Mouse (Mus musculus): ENCODE measurements at regions not wholly inside any gene's neighbourhood (a gene's known extent, or its start where the extent isn't known, plus 50 kb on each side); places are given as distances from the start of the nearest gene placed in this dataset.

DNA sequence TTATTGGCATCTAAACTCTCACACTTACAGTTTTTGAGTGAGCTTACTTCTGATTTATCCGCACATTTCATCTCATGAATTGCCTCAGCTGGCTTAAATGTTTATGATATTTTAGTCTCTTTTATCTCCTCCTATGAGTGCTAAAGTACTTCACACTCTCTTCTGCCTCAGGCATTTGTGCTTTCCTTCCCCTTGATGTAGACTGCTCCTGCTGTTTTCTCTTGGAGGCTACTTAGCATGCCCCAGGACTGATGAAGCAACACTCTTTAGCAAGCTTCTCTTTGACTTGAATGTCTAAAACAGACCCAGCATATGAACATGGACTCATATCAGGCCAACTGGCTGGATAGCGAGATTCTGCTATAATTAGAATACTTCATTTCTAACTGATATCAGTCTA is 882.8 kb downstream of the Tecrl start:
- no peak for DNase-seq (ENCODE audit: low spot score)

DNA sequence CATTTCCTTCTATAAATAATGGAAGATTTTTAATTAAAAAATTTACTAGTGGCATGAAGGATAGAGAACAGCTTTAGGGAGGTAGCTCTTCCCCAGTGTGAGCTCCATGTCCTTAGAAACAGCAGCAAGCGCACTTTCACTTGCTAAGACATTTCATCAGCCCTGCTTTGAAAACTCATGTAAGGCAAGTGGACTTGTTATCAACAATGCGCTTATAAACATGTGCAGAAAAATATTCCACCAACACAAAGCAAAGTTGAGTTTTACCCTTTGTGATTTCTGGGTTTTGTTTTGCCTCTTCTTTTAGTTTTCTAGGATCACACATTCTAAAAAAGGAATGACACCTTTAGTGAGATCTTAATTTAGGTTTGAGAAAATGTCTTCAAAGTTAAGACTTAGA is 890.7 kb downstream of the Tecrl start:
- no peak for DNase-seq (ENCODE audit: low spot score)

DNA sequence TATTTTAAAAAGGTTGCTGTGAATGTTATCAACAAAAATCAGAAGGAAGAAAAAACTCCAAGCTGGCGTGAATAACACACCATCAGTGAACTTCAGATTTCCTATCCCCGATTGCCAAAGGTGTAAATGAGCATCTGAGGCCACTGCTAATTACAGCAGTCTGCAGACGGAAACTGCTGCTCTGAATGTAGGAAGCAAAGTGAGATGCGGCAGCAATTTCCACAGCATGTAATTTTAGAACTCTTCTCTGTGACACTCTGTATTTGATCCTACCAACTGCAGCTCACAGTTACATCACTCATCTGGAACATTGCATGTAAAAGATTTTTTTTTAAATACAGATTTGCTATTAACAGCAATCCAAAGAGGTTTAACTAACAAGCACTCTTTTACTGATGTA is 913.7 kb downstream of the Tecrl start:
- no peak for DNase-seq (ENCODE audit: low spot score)

DNA sequence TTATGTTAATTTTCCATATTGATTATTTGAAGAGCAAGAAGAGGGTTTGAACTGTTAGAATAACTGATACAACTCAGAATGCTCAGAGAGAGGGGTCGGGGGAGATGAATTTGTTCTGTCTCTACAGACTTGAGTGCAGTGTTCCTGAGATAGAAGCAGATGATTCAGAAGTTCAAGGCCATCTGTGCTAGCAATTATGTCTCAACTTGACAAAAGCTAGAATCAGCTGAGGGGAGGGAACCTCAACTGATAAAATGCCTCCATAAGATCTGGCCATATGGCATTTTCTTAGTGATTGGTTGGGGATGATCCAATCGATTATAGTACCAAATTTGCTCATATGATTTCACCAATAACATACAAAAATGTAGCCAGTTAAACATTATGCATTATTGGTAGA is 914.9 kb downstream of the Tecrl start:
- DNase-seq (ENCODE audit: low spot score), result no peak

DNA sequence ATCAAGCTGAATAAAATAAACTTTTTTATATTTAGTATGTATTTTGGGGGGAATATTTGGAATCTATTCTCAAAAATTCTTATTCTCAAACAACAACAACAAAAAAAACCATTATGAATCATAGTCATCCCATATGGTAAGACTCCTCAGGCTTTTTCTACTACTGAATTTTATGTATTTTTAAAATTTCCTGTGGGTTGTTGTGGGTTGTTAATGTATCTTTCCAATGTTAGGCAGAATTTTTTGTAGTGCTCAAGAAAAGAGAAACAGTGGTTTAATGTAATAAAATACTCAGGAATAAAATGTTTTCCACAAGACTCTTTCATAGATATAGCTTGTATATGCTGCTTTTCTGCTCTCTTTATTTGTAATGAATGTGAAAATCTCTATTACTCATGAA is 934.6 kb downstream of the Tecrl start:
- DNase-seq (ENCODE audit: low spot score), result no peak

DNA sequence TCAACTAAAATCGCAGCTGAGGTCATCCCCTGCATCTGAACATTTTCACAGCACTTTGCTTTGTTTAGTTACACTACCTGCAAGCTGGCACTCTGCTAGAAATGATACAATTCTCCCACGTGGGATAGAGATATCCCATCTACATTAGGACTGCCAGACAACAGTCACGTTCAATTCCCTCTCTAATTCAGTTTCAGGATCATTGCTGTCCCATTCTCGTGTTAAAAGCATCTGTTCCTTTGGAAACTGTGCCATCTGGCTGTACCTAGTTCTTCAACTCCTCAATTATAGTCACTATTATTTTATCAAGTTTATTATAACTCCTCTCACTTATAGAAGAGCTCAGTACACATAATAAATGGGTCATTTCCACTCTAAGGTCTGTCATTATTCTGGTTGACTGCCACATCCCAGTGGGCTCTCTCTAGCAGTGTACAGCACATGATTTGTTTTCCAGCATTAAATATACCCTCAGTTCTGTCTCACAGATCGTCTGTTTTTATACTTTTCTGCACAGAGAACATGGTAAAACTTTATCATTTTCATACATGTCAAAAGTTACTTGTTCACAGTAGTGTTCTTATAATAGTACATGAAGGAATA is 958.3 kb downstream of the Tecrl start:
- no peak for DNase-seq (ENCODE audit: low spot score)

DNA sequence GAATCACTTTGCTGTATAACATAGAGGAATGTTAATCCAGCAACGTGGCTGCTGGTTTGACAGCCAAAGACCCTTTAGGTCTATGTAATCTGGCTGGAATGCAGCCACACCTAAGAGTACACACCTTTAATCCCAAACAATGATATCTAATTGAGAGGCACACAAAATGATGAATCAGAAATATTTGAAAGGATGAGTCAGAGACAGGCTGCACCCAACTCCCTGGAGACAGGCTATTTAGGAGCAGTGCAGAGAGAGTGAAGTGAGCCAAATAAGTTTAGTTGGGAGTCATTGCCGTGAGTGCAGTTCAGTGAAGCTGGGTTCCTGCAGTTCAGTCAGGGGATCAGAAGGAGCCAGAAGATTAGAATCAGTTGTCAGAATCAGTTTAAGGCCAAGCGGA is 993.4 kb downstream of the Tecrl start:
- DNase-seq (ENCODE audit: low spot score), result no peak

DNA sequence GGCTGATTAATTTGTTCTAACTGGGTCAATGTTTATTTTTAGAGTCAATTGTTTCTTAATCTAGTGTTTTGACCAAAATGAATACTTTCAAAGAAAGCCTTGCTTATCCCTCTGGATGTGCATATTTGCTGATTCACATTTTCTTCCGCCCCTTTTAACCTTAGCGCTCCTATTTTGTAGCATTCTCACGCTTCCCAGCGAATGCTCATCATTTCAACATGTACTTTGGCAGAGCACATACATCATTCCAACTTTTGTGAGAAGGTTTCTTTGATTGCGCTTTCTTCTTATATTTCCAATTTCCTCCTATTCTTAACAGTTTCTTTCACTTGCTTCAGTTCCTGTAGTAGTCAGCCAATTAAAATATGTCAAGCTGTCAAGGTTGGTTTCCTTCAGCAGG is 998.7 kb downstream of the Tecrl start:
- no peak for DNase-seq (ENCODE audit: low spot score)

DNA sequence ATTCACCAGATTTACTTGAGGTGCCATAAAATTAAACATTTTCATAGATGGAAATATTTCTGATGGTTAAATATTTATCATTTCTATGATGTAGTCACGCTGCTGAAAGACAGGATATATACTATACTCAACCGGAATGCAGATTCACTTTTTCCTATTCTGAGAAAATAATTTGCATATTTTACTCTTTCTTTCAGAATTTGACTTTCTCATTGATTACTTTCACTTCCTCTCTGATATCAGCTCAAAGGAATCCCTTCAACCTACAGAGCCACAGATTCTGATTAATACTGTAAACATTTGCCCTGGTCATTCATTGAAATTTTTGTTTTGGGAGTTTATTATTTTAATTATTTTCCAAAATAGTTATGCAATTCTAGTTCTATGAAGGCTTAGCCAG is 1003.9 kb downstream of the Tecrl start:
- no peak for DNase-seq (ENCODE audit: low spot score)

DNA sequence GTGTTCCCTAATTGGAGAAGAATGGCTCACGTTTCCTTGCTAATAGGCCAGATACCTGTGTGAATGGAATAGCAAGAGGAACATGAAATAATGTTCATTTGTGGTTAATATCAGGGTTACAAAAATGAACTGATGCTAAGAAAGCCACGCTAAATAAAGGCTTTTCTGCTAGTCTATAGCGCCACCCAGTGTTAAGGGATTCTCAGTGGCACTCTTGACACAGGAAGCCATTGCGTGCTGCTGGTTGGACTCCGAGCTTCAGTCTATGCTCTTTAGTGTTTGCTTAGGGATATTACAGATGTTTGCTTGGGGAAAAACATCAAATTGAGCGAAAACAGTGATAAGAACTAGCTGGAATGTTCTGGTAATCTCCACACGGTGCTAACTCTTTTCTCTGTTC is 1008.3 kb downstream of the Tecrl start:
- DNase-seq (ENCODE audit: low spot score), result peak; percentile 28

DNA sequence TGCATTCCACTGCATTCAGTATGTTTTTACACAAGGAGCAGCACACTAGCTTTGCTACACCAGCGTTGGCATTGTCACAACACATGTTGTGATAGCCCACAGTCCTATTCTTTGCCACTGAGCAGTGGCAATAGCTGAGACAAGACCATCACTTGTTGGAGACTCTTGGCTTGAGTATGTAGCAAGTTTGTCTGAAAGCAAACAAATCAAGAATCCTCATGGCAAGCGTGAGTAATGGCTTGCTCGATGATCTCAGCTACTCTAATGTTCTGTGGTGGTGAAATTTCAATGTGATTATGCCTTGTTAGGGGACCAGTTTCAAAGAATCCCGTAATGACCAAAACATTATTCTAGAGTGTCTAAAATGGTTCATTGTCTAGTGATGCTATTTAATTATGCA is 1030.6 kb downstream of the Tecrl start:
- DNase-seq (ENCODE audit: low spot score), result no peak

DNA sequence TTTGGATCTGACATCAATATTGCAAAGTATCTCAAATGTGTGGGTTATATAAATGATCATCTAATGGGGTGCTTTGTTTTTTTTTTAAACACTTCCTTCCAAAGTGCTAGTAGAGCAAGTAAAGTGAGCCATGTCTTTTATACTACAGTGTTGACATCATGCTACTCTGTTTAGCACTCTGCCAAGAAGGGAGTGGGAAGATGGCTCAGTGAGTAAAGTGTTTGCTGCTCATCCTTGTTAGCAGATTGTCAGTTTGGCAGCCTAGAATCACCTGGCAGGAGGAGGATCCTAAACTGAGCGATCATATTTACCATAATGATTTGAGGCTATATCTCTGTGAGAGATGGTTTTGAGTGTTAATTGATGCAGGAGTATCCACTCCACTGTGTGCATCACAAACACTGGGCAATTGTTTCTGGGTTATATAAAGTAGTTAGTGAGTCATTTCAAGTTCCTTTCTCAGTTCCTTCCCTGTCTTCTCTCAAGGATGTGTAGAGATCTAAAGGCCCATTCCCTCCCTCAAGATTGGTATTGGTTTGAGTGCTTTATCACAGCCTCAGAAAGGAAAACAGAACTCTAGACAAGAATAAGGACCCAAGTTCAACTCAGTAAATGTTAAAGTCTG is 1035.2 kb downstream of the Tecrl start:
- no peak for DNase-seq (ENCODE audit: low spot score)

DNA sequence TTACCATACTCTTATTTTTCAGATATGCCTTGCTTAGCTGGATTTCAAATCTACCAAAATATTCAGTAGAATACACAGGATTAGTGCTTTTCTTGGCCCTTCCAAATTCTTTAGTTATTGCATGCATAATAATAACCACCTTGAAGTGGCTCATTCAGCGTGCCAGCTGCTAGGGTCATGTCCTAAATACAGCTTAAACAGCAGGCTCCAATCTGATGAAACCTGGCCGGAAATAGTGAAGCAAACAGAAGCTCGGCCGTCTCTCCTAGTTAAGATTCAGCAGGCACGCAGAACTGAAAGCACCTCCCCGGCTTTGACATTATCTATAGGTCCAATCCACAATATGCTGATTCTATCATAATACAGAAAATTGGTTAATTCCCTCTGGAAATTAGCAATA is 1042.9 kb downstream of the Tecrl start:
- DNase-seq (ENCODE audit: low spot score), result no peak

DNA sequence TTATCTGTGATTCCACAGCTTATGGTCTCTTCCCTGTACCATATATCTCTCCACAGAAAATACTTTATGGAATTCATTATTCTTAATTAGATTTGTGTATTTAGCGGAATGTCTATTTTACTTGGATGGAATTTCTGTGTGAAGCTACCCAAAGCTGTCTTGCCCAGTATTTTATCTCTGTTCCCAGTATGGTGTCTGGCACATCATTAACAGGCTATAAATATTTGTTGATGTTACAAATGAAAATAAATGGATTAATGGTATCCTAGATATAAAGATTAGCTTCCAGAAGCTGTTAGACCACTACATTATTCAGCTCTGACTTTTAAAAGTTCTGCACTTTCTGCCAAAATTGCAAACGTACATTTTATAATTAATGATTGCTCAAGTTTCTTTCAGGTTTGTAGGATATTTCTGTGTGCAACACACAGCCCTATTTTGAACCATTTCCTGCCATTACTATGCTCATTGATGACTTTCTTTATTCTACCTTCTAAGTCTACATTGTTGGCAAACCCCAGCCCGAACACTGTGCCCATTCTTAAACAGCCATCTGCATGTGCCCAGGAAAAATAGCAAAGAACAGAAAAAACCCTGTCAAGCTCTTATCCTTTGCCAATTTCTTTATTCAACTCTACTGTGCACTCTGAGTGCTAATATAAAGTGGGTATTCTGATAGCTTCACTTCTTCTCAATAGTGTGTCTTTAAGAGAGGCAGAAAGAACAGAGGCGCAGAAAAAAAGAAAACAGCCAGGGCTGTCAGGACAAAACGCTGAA is 1066.7 kb downstream of the Tecrl start:
- no peak for DNase-seq (ENCODE audit: low spot score)

DNA sequence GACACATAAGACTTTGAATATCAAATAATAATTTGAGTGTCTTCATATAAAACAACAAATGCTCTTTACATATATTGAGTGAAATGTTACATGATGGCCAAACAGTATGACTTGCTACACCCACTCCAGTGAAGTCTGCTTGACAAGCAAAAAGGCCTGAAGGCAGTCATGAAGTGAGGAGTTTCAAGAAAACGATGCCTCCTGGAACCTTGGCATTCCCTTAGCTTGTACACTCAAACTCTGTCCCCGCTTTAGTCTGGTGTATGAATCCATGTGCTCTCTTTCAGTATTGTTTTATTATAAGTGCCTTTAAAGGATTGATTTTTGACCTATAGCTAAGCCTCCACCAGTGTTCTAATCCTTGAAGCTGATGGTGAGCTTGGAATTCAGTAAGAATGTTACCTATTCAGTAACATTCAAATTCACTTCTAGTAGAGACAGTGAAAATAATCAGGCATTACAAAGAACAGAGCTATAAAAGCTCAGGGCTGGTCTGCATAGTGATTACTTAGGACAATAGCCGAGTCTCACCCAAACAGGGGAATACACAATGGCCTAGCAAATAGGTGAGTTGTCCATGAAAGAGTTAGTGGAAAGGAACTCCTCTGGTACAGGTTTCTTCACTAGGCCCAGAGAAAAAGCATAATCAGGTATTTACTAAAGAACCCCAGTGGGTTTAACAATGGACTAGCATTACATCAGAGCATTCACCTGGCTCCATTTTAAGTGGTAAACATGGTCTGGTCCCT is 1101.5 kb downstream of the Tecrl start:
- no peak for DNase-seq (ENCODE audit: low spot score)

DNA sequence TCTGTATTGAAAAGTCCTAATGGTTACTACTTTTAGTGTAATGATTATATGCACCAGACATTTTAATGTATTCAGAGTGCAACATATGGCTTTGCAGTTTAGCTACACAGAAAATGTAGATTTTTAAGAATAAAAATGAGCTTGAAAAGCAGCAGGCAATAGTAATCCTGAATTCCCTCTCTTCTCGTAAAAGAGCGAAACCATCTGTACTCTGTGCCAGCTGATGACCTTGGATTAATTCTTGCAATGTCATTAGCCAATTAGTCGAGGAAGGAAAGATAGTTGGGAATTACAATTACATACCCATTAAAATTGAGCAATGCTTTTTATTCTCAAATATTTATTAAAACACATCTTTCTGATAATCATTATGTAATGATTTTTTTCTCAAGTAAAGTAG is 1128.7 kb downstream of the Tecrl start:
- no peak for DNase-seq (ENCODE audit: low spot score)

DNA sequence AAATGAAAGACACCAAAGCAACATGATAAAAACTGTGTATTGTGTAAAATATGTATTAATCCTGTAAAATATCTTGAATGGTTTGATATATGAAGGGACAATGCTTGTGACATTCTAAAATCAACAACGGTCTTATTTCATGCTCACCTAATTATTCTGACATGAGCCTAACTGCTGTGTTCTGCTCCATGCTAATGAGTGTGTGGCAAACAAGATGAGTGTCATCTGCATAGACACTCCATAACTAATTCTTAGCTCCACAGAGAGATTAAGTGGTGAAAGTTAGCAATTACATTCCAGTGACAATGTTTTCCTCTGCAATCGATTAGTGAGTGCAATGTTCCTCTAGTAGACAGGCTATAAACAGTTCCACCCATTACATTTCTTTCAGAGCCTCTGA is 1131.4 kb downstream of the Tecrl start:
- no peak for DNase-seq (ENCODE audit: low spot score)

DNA sequence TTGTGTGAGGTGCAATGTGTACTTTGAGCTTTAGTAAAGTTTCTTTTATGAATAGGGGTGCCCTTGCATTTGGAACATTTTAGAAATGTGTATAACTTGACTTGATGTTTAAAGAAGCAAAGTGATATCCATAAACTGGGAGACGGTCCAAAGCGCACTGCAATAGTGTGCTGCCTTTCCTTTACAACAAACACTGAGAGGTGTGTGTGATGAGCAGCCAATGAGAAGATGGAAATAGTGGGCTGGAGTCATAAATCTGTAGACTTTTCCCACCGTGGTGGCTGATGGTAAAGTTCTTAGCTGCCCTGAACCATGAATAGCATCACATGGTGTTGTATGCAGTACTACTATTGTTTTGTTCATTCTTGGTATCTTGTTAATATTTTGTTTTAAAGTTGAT is 1151.4 kb downstream of the Tecrl start:
- no peak for DNase-seq (ENCODE audit: low spot score)
